Mouse (Mus musculus) layer of hippocampus, adult 9-11 months (tissue): ENCODE results near the gene Adgb.
"Not testable (repeated sequence)": the region's sequence is repeated elsewhere in the genome, so short reads cannot be mapped to it uniquely, and the experiment has no call there.

Source experiments
- DNase-seq: peaks from one replicate; pipeline ENCODE4 v3.0.0; 2022

The Adgb gene

DNA sequence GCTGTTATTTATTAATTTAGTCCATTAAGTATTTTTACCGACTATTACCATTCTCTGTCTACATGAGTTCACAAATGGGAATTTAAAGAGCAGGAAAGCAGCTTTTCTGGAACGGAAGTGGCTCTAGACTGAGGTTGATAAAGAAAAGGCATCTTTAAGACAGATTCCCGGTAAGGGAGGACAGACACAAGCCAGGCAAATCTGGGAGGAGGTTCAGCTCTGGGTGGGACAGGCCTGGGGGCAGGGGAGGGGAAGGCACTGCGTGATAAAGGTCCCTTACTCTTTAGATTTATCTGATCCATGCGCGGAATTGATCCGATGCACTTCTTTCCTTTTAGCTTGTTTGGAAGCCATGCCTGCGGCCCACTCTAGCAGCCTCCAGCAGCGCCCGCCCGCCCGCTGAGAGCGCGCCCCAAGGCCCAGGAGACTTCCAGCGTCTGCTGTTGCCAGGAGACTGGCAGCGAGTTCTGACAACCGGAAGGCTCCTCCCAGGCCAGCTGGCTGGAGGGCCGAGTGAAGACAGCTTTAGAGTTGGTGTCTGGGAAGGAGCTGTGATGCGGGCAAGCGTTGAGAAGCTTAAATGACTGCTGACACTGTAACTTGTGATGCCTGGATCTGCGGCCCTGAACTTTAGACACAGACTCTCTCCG lies at the start of gene Adgb:
Adgb (minus strand) TSS at position 366 of the 650 bp plus-strand sequence.
- DNase-seq = peak; percentile 58

DNA sequence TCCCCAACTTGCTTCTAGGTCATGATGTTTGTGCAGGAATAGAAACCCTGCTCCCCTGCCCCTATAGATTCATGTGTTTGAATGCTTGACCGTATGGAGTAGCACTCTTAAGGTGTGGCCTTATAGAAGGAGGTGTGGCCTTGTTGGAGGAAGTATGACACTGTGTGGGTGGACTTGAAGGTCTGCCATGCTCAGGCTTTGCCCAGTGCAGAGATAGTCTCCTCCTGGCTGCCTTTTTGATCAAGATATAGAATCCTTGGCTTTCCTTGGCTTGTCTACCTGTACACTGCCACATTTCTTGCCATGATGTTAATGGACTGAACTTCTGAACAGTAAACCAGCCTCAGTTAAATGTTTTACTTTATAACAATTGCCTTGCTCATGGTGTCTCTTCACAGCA lies 8.0 kb upstream of the Adgb start:
- DNase-seq = no peak

DNA sequence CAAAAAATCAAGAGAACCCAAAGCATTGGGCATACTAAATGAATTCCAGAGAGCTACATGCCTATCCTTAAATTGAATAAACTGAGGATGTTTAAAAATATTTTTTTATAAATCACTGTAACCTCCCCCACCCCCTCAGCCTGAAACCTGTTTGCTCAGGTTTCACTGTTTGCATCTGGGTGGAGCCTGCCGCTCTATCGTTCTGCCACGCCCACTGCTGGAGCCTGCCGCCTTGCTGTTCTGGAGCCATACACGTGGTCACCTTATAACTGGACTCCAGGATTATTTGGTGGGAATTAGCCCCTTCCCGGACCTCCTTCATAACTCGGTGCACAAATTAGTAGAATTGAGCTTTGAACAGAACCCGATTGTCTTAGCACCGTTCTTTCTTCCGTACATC lies 5.3 kb upstream of the Adgb start:
- DNase-seq = not testable (repeated sequence)

DNA sequence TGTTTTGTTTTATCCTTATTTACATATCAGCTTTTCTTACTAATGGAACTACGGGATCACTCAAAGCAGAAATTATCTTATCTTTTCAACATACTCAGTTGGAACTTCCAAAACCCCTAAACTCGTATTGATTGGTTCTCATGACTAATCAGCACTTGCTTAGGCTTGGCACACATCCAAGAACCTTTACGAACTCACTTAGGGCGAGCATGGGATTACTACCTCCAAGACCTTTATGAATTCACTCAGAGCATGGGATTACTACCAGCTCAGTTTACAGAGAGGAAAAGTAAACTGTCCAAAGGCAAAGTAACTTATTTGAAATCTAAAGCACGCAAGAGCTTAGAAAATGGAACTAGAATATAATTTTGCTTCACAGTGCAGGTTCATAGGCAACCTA lies 4.8 kb upstream of the Adgb start:
- DNase-seq = no peak

DNA sequence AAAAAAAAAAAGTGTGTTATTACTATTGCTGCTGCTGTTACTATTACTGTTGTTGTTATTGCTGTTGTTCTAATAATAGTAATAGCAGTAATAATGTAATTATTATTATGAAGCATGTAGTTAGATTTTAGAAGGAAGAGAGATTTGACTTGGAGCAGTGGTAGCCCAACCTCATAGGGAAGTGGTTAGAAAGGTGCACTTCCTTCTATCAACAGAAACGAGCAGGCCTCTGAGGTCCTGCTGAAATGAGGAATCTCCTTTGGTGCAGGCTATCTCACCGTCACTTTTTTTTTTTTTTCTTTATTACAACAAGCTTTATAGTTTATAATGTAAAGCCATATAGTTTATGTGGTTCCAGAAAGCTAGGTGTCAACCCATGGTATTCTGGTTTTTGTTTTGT lies 4.4 kb upstream of the Adgb start:
- no peak for DNase-seq

DNA sequence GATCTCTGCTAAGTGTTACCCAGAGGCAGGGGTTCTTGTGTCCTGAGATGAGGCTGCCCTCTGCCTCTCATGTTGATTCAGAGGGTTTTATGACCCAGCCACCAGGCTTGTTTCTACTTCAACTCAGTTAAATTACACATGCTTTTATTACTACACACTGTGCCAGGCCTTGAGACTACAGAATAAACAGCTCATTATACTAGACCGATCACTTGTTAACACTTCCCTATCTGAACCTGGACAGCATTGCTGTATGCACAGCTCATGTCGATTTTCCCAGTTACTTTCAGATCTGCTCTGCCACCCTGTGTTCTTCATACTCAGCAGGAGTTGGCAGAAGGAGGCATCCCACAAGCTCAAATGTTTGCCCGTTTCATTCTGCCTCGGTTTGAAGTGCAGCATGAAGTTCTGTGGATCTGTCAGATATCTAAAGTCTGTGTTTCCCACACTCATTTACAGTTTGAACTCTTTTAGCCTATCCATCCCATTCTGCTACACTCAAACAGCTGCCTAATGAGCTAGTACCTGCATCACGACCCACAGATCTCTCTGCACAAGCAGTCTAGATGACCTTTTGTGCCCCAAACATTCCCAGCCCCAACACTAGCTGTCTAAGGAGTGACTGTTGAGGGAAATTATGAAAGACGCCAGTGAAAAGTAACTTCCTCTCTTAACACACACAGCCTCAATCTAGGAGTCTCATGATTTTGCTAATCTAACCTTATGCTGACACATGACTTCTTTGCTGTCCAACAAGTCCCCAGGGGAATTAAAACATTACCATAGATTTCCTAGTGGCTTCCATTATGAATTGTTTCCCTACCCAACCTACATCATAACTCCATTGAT lies 3.2 kb downstream of the Adgb start:
- DNase-seq = peak; percentile 54

DNA sequence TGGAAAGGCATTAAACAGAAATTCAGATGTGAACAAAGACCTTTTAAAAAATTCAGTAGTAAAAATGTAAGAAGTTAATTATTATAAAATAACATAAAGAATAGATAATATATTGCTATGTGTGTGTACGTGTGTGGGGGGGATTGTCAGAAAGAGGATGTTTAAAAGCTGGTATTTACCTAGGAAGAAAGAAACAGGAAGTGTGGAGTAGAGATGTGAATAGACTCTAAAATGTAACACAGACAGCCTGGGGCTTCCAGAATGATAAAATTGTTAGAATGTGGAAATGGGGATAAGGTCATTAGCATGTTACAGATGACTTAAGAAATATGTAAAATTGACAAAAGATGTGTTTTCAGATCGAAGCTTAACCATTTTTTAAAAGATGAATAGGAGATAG lies 12.0 kb downstream of the Adgb start:
- no peak for DNase-seq

DNA sequence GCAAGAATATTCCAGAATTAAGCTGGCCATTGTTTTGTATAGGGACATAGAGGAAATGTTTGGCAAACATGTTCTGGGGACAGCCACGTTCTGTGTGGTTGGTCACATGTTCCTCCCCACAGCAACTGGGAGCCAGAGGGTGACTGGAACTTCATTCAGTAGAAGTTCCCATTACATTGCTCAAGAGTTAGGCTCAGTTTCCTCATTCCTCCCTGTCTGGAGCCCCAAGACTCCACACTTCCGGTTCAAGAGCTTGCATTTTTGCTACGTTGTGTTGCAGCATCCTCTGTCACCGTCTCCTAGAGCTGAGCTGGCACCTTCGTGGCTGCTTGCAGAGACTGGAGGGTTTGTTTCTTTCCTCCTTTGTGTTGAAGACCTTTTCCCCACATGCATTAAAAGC lies 15.1 kb downstream of the Adgb start:
- peak; percentile 71 for DNase-seq

DNA sequence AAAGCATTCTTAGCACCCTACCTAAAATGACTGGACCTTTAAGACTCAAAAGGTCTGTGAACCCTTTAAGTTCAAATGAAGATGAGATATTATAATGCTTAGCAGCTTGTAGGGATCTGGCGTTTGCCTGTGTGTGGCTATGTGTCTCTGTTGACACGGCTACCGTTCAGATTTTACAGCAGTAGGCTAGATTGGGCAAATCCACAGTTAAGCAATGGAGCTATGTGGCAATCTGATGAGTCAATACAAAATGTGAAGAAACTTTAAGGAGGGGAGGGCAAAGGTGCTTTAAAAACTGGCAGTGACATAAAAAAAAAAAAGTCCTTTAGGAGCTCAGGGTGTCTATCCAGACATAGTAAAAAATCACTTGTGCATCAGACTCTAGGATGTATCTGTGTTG lies 23.1 kb downstream of the Adgb start:
- peak; percentile 8 for DNase-seq

DNA sequence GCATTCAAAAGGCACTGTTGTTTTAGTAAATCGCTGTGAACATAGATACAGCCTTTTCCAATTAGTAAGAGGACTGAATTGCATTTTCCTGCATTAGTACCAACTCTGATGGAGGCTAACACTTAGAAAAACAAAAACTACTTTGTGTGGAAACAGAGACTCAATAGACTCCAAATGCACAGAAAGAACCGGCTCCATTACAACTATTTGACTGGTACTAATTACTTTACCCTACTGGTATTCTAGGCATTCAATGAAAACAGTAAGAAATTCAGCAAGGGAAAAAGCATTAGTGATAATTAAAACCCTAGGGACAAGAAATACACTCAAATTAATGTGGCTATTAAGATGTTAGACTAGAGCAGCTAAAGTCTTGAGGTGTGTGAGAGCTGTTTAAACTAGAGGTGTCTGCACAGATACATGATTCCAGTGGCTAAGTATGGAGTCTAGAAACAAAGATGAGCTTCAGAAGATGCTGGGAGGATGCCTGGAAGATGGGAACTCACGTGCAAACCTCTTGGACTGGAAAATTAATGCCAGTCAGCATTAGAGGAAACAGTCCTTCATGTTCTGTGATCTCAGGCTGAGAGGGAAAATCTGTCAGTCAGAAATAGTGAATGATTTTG lies 27.2 kb downstream of the Adgb start:
- DNase-seq = no peak

DNA sequence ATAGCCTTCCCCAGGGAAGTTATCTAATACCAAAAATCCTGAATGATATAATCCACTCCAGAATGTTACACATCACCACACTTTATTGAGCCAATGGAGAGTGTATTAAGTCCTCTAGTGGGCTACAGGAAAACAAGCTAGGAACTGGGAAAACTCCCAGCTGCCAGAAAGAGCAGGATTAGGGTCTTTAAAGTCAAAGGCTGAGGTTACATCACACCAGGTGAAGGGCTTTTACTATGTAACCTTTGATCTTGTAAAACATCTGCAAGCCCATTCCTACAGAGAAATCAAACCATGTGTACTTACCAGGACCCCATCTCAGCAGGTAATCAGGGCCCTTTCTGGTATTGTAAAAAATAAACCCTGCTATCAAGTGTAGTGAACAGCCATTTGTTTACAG lies 28.6 kb downstream of the Adgb start:
- DNase-seq = no peak

DNA sequence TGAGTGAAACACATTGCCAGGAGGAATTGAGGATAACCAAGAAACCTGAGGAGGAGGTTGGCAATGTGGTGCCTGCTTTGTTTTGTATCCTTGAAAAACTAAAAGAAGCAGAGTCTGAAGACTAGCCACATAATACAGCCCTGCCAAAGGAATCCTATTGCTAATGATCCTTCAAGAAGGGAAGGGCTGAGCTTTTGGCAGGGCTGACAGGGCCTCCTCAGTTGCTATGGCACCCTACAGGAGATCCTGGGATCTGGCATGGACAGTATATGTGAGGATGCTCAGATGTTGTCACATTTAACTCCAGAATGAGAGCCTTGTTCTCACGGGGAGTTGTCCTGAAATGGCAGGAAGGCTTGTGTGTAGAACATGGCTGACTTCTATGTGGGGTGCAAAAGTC lies 37.1 kb downstream of the Adgb start:
- DNase-seq = no peak

DNA sequence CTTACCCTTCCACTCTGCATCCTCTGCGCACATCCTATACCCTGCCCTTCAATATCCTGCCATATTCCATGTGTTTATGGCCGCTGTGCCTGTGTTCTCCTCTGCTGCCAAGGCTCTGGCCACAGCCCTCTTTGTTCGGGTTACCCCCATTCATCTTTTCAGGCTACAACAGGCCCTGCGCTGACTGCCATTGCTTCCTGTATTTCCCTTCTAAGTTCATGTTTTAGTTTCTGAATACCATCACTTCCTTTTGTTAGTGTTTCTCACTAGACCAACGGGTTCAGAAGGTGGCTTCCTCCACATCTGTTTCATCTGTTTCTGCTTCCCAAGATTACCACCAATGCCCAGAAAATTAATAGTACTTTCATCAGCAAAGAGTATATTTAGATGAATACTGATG lies 42.5 kb downstream of the Adgb start:
- no peak for DNase-seq

DNA sequence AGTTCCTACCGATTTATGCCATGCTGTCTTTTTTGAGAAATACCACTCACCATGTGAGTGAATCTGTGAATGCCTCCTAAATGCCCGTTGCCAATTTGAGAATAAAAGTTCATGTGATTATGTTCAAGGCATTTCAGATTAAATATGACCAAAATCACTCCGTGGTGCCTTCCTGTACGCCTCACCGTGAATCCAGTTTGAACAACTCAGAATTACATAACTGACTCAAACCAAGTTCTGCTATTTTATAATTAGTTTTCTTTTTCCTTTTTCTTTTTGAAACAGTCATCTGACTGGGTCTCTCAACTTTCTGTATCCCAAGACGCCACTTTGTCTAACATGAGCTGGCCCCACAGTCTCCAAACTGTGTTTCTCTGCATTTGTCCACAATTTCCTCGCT lies 43.1 kb downstream of the Adgb start:
- no peak for DNase-seq

DNA sequence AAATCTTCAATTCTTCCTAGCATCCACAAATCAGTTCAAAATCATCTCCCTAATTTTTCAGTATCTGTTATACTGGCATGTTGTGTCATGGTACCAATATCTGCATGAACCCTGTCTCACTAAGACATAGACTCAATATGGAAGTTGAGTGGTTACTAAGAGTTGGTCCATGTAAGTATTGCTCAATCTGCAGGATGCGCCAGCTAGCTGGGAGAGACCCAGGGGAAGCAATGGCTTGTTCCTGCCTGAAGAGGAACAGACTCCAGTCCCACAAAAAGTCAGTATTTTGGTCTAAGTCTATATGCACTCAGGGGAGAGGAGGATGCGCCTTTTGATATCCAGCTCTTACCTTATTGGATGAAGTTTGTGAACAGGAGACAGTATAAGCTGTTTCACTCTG lies 47.7 kb downstream of the Adgb start:
- DNase-seq = no peak

DNA sequence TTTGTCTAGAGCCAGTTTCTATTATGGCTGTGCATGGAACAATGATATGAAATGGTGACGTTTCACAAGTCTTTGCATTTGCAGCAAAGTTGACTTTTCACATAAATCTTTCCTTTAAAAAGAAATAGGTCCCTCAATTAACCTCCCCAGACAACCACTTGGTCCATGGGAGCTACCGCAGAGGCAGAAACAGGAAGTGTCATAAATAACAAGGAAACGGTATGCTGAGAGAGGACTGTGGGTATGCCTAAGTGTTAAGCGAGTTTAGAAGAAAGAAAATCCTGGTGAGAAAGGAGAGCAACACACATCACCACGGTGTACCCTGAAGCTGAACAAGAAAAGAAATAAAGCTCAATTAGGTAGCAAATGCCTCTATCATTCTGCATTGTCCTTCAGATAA lies 61.1 kb downstream of the Adgb start:
- no peak for DNase-seq

DNA sequence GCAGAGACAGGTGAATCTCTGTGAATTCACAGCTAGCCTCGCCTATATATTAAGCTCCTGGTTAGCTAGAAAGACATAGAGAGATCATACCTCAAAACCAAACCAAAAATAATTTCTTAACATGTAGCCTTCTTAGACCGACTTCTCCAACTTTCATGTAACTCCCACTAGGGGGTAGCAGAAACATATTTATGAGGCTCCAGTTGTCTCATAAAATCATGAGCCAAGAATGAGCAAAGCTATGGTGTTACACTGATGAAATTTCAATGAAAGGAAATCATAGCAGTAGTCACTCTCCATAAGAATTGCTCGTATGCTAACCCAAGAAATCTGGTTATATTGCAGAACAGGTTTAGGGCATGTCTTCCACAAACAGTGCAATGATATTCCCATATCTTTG lies 64.0 kb downstream of the Adgb start:
- peak; percentile 23 for DNase-seq

DNA sequence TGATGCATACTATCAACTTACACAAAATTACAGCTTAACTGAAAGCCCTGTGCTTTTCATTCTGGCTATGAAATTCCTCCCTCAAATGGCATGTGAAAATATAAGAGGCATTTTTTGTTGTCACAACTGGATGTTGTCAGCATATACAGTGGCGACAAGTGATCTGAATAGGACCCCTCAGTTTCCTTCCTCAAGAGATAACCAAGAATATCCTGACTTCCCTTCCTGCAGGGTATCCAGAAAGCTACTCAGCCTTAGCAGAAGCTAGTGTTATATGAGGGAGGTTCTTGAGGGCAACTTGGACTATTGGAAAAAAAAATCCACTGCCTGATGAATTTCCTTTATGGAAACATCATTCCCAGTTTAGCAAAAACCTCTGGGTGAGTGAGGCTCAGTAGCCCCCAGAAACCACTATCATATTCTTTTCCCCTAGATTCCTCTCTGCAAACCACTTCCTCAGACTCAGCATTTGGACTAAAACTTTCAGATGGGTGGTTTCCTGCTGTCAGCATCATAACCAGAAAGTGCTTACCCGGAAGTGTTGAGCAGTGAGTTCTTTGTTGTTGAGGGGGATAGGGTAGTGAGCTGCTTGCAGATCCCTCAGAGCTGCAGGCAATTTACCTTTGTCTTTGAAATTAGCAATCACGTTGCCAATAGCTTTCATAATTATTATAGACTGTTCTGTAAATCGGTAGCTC lies 76.2 kb downstream of the Adgb start:
- DNase-seq = no peak

DNA sequence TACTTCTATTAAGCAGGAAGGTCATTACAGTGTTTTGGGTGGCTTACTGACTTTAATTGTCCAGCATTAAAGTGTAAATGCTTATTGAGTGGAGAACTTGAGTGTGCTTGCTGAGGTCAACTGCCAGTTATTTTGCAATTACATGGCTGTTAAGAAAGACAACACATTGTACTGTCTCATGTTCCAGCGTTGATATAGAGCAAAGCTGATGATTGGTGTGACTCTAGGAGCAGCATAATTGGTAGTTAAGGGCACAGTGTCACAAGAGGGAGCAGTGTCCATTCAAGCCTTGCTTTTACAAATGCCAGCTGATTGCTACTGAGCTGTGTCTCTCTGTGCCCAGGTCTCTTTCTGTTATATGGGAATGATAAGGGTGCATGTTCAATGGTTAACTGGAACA lies 97.5 kb downstream of the Adgb start:
- no peak for DNase-seq

DNA sequence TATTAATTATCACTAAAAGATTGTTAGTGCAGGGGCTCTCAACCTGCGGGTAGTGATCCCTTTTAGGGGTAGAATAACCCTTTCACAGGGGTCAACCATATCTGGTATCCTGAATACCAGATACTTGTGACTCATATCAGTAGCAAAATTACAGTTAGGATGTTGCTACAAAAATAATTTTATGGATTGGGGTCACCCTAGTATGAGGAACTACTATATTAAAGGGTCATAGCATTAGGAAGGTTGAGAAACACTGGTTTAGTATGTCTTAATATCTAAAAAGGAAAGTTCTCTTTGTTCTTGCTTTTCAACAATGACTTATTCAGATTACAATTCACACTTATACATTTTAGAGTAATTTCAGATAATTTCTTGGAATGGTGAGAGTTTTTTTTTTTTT lies 108.1 kb downstream of the Adgb start:
- no peak for DNase-seq

DNA sequence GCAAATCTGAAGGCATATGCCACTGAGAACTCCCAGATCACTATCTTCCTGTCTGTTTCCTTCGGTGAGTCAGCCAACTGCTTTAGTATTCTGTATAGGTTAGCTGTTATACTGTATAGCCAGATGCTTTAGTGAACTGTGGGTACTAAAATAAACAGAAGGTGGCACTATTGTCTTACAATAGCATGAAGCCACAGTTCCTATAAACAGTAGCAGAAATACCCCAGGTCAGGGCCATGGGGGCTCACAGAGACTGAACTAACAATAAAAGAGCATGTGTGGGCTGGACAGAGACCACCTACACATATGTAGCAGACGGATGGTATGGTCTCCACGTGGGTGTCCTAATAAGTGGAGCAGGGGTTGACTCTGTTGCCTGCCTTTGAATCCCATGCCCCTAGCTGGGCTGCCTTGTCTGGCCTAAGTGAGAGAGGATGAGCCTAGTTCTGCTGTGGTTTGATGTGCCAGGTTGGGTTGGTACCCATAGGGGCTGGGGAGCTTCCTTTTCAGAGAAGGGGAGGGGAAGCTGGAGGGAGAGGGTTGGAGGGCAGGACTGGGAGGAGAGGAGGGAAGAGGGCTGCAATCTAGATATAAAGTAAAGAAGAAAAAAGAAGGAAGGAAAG lies 116.4 kb downstream of the Adgb start:
- peak; percentile 4 for DNase-seq

DNA sequence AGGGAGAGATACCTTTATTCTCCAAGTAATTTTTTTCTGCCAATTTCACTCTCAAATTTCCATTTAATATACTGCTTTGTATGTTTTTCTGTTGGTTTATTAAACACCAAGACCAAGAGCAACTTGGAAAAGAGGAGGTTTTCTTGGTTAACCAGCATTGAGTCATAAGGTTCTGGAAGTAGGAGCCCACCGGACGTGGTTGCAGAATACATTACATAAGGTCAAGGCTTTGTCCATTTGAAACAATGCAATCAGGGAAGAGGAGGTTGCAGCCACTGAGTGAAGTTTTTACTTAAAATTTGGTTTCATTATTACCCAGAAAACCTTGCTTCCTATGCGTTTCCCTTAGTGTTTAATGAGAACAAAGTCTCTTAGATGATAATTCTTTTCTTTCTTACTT lies 119.9 kb downstream of the Adgb start:
- no peak for DNase-seq

DNA sequence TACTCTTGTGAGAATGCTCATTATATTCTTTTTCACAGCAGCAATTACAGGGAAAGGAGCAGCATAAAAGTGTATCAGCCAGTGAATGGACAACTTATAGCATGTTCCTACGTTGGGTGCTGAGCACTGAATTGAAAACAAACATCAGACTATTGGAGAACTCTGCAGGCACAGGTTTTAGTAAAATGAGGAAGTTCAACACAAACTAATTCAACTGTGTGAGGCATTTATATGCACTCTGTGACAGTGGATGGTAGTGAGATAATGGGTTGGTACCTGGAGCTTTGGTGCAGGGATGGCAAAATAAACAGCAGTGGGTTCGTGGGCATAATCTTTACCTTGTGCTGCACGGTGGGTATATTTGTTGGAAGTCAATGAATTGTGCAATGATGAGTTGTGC lies 121.6 kb downstream of the Adgb start:
- no peak for DNase-seq
